Mouse (Mus musculus): ENCODE results near the gene Stk39.
"Not testable (repeated sequence)": the region's sequence is repeated elsewhere in the genome, so short reads cannot be mapped to it uniquely, and the experiment has no call there.

Stk39 gene

GRCm38 (mm10) chr2:68239415-68239814 is 232.7 kb downstream of the Stk39 start:
- DNase-seq (ENCODE audit: low spot score in 2 of 2), result not testable (repeated sequence)

- no peak for DNase-seq (ENCODE audit: low spot score in 2 of 2)
These were observed 239.1 kb downstream of the Stk39 start for GRCm38 (mm10) chr2:68232929-68233328.

- DNase-seq (ENCODE audit: low spot score in 2 of 2), result no peak
These were observed 242.2 kb downstream of the Stk39 start for GRCm38 (mm10) chr2:68229872-68230271.

GRCm38 (mm10) chr2:68229081-68229480 is 243.0 kb downstream of the Stk39 start:
- no peak for DNase-seq (ENCODE audit: low spot score in 2 of 2)

GRCm38 (mm10) chr2:68222227-68222873 is 249.7 kb downstream of the Stk39 start:
- peak in 1 of 2 experiments; percentile 19 for DNase-seq (ENCODE audit: low spot score in 2 of 2)

- no peak for DNase-seq (ENCODE audit: low spot score in 2 of 2)
These were observed 250.8 kb downstream of the Stk39 start for GRCm38 (mm10) chr2:68221226-68221625.

- DNase-seq (ENCODE audit: low spot score in 2 of 2), result no peak
These were observed 252.2 kb downstream of the Stk39 start for GRCm38 (mm10) chr2:68219823-68220222.

- DNase-seq (ENCODE audit: low spot score in 2 of 2), result no peak
These were observed 256.9 kb downstream of the Stk39 start for GRCm38 (mm10) chr2:68215176-68215575.

GRCm38 (mm10) chr2:68214400-68214799 is 257.7 kb downstream of the Stk39 start:
- no peak for DNase-seq (ENCODE audit: low spot score in 2 of 2)

GRCm38 (mm10) chr2:68211443-68211842 is 260.6 kb downstream of the Stk39 start:
- DNase-seq (ENCODE audit: low spot score in 2 of 2), result no peak

- DNase-seq (ENCODE audit: low spot score in 2 of 2), result no peak
These were observed 275.8 kb downstream of the Stk39 start for GRCm38 (mm10) chr2:68196245-68196644.

- no peak for DNase-seq (ENCODE audit: low spot score in 2 of 2)
These were observed 277.6 kb downstream of the Stk39 start for GRCm38 (mm10) chr2:68194444-68194843.

- DNase-seq (ENCODE audit: low spot score in 2 of 2), result no peak
These were observed 278.6 kb downstream of the Stk39 start for GRCm38 (mm10) chr2:68193465-68193837.

- no peak for DNase-seq (ENCODE audit: low spot score in 2 of 2)
These were observed 279.2 kb downstream of the Stk39 start for GRCm38 (mm10) chr2:68192605-68193464.

- DNase-seq (ENCODE audit: low spot score in 2 of 2), result no peak
These were observed 295.6 kb downstream of the Stk39 start for GRCm38 (mm10) chr2:68176425-68176824.

- no peak for DNase-seq (ENCODE audit: low spot score in 2 of 2)
These were observed 300.8 kb downstream of the Stk39 start for GRCm38 (mm10) chr2:68171306-68171705.

- peak; percentile 5 to 12 for DNase-seq (ENCODE audit: low spot score in 2 of 2)
These were observed 310.1 kb downstream of the Stk39 start for GRCm38 (mm10) chr2:68162012-68162411.

GRCm38 (mm10) chr2:68160566-68160965 is 311.5 kb downstream of the Stk39 start:
- DNase-seq (ENCODE audit: low spot score in 2 of 2), result no peak

Measured in right cerebral cortex, adult 2 months (tissue).